Mouse (Mus musculus) T-helper 2 cell (primary cell): ENCODE measurements around the gene Lysmd4.

ENCODE experiments used
- in situ Hi-C: fragments of 300-600 bp; cut with MboI, MseI; formaldehyde crosslinking; loops from one replicate; pipeline ENCODE4 v1.15.1; 2025; ENCODE audit warnings: high pct_unique_total_duplicates

The Lysmd4 gene

DNA sequence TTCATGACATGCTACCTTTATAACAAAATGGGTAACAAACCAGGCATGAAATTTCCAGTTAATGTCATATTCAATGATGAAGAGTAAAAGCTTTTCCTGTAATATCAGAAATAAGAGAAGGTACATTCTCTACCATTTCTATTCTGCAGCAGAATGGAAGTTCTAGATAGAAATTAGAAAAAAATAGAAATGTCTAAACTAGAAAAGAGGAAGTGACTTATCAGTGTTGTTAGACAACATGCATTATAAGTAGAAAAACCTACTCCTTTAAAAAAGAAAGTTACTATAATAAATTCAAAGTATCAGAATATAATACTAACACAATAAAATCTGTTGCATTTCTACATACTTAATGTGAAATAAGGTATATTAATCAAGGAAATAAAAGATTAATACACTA lies 96.4 kb downstream of the Lysmd4 start:
- in situ Hi-C loops, result no loop called here

DNA sequence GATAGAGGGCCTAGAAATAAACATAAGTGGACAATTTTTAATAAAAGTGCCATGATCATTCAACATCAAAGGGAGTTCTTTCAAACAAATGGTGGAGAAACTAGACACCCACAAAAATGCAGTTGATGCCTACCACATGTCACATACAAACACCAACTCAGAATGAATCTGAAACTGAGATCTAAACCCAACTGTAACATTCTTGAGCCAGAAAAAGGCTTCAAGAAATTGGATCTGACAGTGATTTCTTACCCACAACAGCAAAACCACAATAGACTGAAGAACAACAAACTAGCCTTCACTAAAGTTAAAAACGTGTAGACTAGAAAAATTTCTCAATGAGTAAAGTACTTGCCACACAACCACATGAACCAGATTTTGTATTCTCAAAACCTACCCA lies 98.0 kb downstream of the Lysmd4 start:
- in situ Hi-C loops, result no loop called here

DNA sequence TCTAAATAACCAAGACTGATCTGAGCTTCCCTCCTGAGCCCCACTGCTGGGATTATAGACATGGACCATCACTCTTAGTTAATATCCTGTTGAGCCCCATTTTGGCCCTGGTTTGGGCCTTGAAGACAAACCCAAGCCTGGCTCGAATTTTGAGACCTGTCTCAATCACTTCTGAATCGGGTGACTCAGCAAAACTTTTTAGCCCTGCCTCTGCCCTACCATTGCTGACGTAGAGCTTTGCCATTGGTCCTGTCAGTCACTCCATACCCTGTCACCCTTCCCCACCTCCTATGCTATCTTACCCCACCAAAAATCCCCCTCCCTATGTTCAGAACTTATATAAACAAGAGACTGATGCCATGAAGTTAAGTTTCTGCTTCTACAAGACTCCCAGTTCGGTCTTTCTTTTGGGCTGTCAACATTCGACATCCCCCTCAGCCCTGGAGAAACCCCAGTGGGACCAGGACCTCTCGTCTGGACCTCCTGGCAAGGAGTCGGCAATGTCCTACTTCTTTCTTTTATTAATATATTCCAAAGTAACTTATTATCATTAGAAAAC lies 119.8 kb downstream of the Lysmd4 start:
- in situ Hi-C loops, result no loop called here

- in situ Hi-C loops, result no loop called here
These were observed 122.1 kb downstream of the Lysmd4 start for GRCm38 (mm10) chr7:67344443-67344842.

DNA sequence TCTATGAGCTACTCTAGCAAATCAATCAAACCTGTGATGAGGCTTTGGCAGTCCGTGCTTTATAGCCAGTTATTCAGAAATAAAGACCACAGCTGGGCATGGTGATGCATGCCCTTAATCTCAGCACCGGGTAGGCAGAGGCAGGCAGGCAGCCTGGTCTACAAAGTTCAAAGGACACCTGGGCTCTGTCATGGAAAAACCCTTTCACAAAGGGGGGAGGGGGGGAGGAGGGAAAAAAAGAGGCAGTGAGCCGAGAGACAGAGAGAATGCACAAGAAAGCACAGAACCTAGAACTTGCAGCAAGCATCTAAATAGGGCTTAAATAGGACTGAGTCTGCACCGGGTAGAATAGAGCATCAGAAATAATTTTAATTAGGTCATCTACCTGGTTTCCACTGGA lies 130.6 kb downstream of the Lysmd4 start:
- in situ Hi-C loops, result loop anchor here (10.0 kb wide), 1 partner anchor 668 kb away; the partner anchor contains the start of genes Asb7 and Lins1

DNA sequence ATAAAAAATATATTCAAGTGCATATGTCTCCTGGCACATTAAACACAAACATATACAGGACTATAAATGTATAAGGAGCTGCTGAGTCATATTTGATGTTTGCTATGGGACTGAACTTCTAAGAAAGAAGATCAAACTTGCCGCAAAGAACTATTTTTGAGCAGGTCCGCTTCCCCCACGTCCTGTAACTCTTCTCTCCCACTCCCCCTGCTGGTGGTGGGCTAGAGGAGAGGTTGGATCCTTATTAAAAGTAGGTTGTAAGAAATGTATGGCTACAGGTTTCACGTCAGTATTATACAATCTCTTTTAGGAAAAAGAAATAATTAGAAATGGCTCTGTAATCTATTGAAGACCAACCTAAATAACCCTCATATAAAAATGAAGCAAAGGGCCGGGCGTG lies 131.3 kb downstream of the Lysmd4 start:
- in situ Hi-C loops, result loop anchor here (10.0 kb wide), 1 partner anchor 669 kb away; the partner anchor contains the start of genes Asb7 and Lins1

- in situ Hi-C loops, result loop anchor here (10.0 kb wide), 1 partner anchor 671 kb away; the partner anchor contains the start of genes Asb7 and Lins1
These were observed 133.5 kb downstream of the Lysmd4 start for GRCm38 (mm10) chr7:67355870-67356269.
